Mouse (Mus musculus): Measurements from ENCODE around the gene Gm8909. TPM values are rescaled to one million over a fixed set of nuclear protein-coding genes. Genes with fewer than 3 reads are reported as not detected.
"Not testable (repeated sequence)": the region's sequence is repeated elsewhere in the genome, so short reads cannot be mapped to it uniquely, and the experiment has no call there.

Gene Gm8909
- total and polyA plus RNA-seq, 2 experiments, result not detected

DNA sequence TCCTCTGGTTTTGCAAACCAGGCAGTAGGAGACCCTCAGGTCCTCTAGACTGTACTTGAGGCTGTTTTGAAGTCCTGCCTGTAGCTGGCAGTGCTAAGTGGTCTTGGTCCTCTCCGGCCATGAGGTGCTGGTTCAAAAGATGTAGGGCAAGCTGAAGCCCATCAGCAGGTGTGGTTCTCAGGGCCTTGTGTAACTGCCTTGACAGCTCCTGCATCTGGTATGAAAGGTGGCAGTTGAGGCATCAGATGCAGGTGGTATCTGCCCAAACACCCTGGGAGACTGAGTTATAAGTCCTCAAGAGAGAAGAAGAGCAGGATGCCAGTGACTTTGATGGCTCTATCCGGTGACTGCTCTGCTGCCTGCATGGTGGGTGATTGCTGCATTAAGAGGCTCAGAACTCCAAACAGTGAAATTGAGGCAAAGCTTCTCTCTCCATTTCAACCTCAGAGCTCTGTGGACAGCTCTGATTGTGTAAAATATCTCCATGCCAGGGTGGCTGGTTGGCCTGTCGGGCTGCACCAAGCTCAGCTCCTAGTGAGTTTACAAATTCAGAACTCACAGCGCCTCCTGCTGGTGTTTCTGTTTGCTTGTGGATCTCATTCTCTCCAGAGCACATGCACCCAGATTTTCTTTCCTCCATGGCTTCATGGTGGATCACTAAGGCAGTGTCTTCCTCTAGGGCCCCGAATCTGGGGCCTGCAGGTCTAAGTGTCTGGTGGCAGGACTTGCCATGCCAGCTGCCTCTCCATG lies 36.6 kb downstream of the Gm8909 start:
- WGBS, result 72% methylated on average over 5 of the region's 5 CpGs
- H3K27me3 ChIP-seq (ENCODE audit: control insufficient read depth, insufficient read depth, low read length), result no peaks in the 10 kb centered on the region
- no peak for DNase-seq (ENCODE audit: extremely low read depth, low read depth, low spot score)
- no peak overlapping the region for H3K27ac ChIP-seq (replicated peaks; ENCODE audit: insufficient read depth, low read depth, low read length)
- H3K36me3 ChIP-seq (ENCODE audit: control insufficient read depth, insufficient read depth, low read length), result no peaks in the 10 kb centered on the region
- H3K4me1 ChIP-seq (ENCODE audit: control insufficient read depth, insufficient read depth, low read length), result no peaks in the 10 kb centered on the region
- H3K9ac ChIP-seq (ENCODE audit: low read depth, low read length), result no peak overlapping the region
- H3K79me2 ChIP-seq (ENCODE audit: control insufficient read depth, insufficient read depth, low read length), result no peaks in the 10 kb centered on the region
- TF ChIP-seq POLR2A (IDR thresholded peaks at IDR 0.05; ENCODE audit: extremely low read depth, insufficient read depth, low read length) (no peak), CTCF (IDR thresholded peaks at IDR 0.05; ENCODE audit: low read depth, low read length) (peak; percentile 10; the same call in 1 of the 2 replicates)
- H3K4me3 ChIP-seq (ENCODE audit: insufficient read depth, low read depth, low read length), result no peak overlapping the region

- not testable (repeated sequence) for H3K4me3 ChIP-seq (ENCODE audit: insufficient read depth, low read depth, low read length)
- WGBS, result 49% methylated on average over 28 of the region's 28 CpGs
Observed at GRCm38 (mm10) chr17:36128968-36129817, 39.1 kb downstream of the Gm8909 start, which contains the start of gene Gm7030. Gene Gm7030, minus strand, starts transcription at chr17:36129425.

GRCm38 (mm10) chr17:36128525-36128924 lies 39.8 kb downstream of the Gm8909 start:
- H3K36me3 ChIP-seq (ENCODE audit: control insufficient read depth, insufficient read depth, low read length); H3K27me3 ChIP-seq (ENCODE audit: control insufficient read depth, insufficient read depth, low read length); H3K9ac ChIP-seq (ENCODE audit: low read depth, low read length); DNase-seq (ENCODE audit: extremely low read depth, low read depth, low spot score); H3K79me2 ChIP-seq (ENCODE audit: control insufficient read depth, insufficient read depth, low read length); H3K4me1 ChIP-seq (ENCODE audit: control insufficient read depth, insufficient read depth, low read length); H3K27ac ChIP-seq (replicated peaks; ENCODE audit: insufficient read depth, low read depth, low read length); H3K4me3 ChIP-seq (ENCODE audit: insufficient read depth, low read depth, low read length): not testable (repeated sequence)
- 71% methylated on average over 11 of the region's 13 CpGs for WGBS

More at GRCm38 (mm10) chr17:36128968-36129817, 39.1 kb downstream of the Gm8909 start, which contains the start of gene Gm7030:
- not testable (repeated sequence) for H3K9ac ChIP-seq (ENCODE audit: low read depth, low read length); H3K4me1 ChIP-seq (ENCODE audit: control insufficient read depth, insufficient read depth, low read length); H3K36me3 ChIP-seq (ENCODE audit: control insufficient read depth, insufficient read depth, low read length); H3K27me3 ChIP-seq (ENCODE audit: control insufficient read depth, insufficient read depth, low read length); DNase-seq (ENCODE audit: extremely low read depth, low read depth, low spot score); H3K79me2 ChIP-seq (ENCODE audit: control insufficient read depth, insufficient read depth, low read length); H3K27ac ChIP-seq (replicated peaks; ENCODE audit: insufficient read depth, low read depth, low read length)

GRCm38 (mm10) chr17:36124111-36124510 lies 44.2 kb downstream of the Gm8909 start:
- not testable (repeated sequence) for H3K27me3 ChIP-seq (ENCODE audit: control insufficient read depth, insufficient read depth, low read length); H3K36me3 ChIP-seq (ENCODE audit: control insufficient read depth, insufficient read depth, low read length); H3K27ac ChIP-seq (replicated peaks; ENCODE audit: insufficient read depth, low read depth, low read length); H3K79me2 ChIP-seq (ENCODE audit: control insufficient read depth, insufficient read depth, low read length); H3K9ac ChIP-seq (ENCODE audit: low read depth, low read length); DNase-seq (ENCODE audit: extremely low read depth, low read depth, low spot score); H3K4me1 ChIP-seq (ENCODE audit: control insufficient read depth, insufficient read depth, low read length); H3K4me3 ChIP-seq (ENCODE audit: insufficient read depth, low read depth, low read length)
- WGBS, result 81% methylated on average over 3 of the region's 3 CpGs

- Histone ChIP-seq H3K27ac (replicated peaks; ENCODE audit: insufficient read depth, low read depth, low read length) (peak within 1 kb of the TSS; percentile 80), H3K4me3 (ENCODE audit: insufficient read depth, low read depth, low read length) (peak within 1 kb of the TSS; percentile 60), H3K9ac (ENCODE audit: low read depth, low read length) (peak within 1 kb of the TSS; percentile 70)
- not testable (repeated sequence) for H3K79me2 ChIP-seq (ENCODE audit: control insufficient read depth, insufficient read depth, low read length); H3K36me3 ChIP-seq (ENCODE audit: control insufficient read depth, insufficient read depth, low read length); H3K4me1 ChIP-seq (ENCODE audit: control insufficient read depth, insufficient read depth, low read length); H3K27me3 ChIP-seq (ENCODE audit: control insufficient read depth, insufficient read depth, low read length)
- under 1% methylated on average over 8 of the region's 8 CpGs for WGBS
- DNase-seq (ENCODE audit: extremely low read depth, low read depth, low spot score), result peak; percentile 89
Observed at GRCm38 (mm10) chr17:36121352-36122020, 46.9 kb downstream of the Gm8909 start, which contains the start of gene Gm19684. Gene Gm19684, plus strand, starts transcription at chr17:36121678.

GRCm38 (mm10) chr17:36120839-36121238 lies 47.5 kb downstream of the Gm8909 start:
- 11% methylated on average over 18 of the region's 18 CpGs for WGBS

DNA sequence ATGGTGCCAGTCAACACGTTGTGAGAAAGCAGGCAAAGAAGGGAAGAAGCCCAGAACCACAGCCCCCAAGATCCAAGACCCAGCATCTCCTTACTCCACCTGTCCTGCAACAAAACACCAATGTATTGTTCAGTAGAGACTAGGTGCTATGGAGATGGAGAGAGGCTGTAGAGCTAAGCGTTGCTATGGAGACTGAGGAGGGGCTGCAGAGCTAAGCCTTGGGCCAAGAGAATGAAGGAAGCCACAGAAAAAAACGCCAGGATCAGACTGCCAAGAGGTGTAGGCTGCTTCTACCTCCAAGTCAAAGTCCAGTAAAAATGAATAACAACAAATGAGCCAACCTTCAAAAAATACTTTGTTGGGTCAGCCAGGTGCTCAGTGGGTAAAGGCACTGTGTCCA lies 51.8 kb downstream of the Gm8909 start:
- 39% methylated on average over 3 of the region's 3 CpGs for WGBS
- not testable (repeated sequence) for H3K4me3 ChIP-seq (ENCODE audit: insufficient read depth, low read depth, low read length); H3K27me3 ChIP-seq (ENCODE audit: control insufficient read depth, insufficient read depth, low read length); H3K9ac ChIP-seq (ENCODE audit: low read depth, low read length); H3K79me2 ChIP-seq (ENCODE audit: control insufficient read depth, insufficient read depth, low read length); H3K36me3 ChIP-seq (ENCODE audit: control insufficient read depth, insufficient read depth, low read length); H3K4me1 ChIP-seq (ENCODE audit: control insufficient read depth, insufficient read depth, low read length); H3K27ac ChIP-seq (replicated peaks; ENCODE audit: insufficient read depth, low read depth, low read length)
- peak; percentile 23 for DNase-seq (ENCODE audit: extremely low read depth, low read depth, low spot score)

More at GRCm38 (mm10) chr17:36120839-36121238, 47.5 kb downstream of the Gm8909 start:
- Histone ChIP-seq H3K9ac (ENCODE audit: low read depth, low read length) (peak overlapping the region; percentile 62), H3K4me3 (ENCODE audit: insufficient read depth, low read depth, low read length) (peak overlapping the region; percentile 60)
- H3K79me2 ChIP-seq (ENCODE audit: control insufficient read depth, insufficient read depth, low read length); H3K36me3 ChIP-seq (ENCODE audit: control insufficient read depth, insufficient read depth, low read length); H3K27ac ChIP-seq (replicated peaks; ENCODE audit: insufficient read depth, low read depth, low read length); H3K27me3 ChIP-seq (ENCODE audit: control insufficient read depth, insufficient read depth, low read length); DNase-seq (ENCODE audit: extremely low read depth, low read depth, low spot score); H3K4me1 ChIP-seq (ENCODE audit: control insufficient read depth, insufficient read depth, low read length): not testable (repeated sequence)

All from liver, adult 2 months (tissue).